Mouse (Mus musculus) adrenal gland, adult (tissue): ENCODE results near the gene Dleu7.

Experiments
- DNase-seq, 2 experiments: peaks; one replicate each; pipeline ENCODE4 v3.0.0; 2022 to 2023; ENCODE audit warnings: low spot score in 1 of 2; ENCODE audit not compliant: inconsistent age in 2 of 2

The Dleu7 gene

GRCm38 (mm10) chr14:62292488-62293339, at the start of gene Dleu7, which contains the start of gene Rnaseh2b:
TSS of gene Dleu7 (minus strand) at chr14:62293047.
TSS of gene Rnaseh2b (plus strand) at chr14:62292589.
- DNase-seq, result peak in 1 of 2 experiments; percentile 30

- no peak for DNase-seq
These were observed 49.2 kb upstream of the Dleu7 start for GRCm38 (mm10) chr14:62341887-62342642.

GRCm38 (mm10) chr14:62339196-62339595, 46.3 kb upstream of the Dleu7 start:
- DNase-seq, result no peak

GRCm38 (mm10) chr14:62333909-62334687, 41.3 kb upstream of the Dleu7 start:
- DNase-seq, result no peak

GRCm38 (mm10) chr14:62331866-62332619, 39.2 kb upstream of the Dleu7 start:
- peak; percentile 87 to 96 for DNase-seq

- DNase-seq, result no peak
These were observed 38.6 kb upstream of the Dleu7 start for GRCm38 (mm10) chr14:62331457-62331856.

GRCm38 (mm10) chr14:62329631-62330030, 36.8 kb upstream of the Dleu7 start:
- no peak for DNase-seq

GRCm38 (mm10) chr14:62328606-62329005, 35.8 kb upstream of the Dleu7 start:
- DNase-seq, result no peak

GRCm38 (mm10) chr14:62327171-62327570, 34.3 kb upstream of the Dleu7 start:
- no peak for DNase-seq

- DNase-seq, result no peak
These were observed 33.2 kb upstream of the Dleu7 start for GRCm38 (mm10) chr14:62326026-62326425.

- no peak for DNase-seq
These were observed 32.1 kb upstream of the Dleu7 start for GRCm38 (mm10) chr14:62324943-62325342.

GRCm38 (mm10) chr14:62323457-62323856, 30.6 kb upstream of the Dleu7 start:
- DNase-seq, result no peak

GRCm38 (mm10) chr14:62322581-62323344, 29.9 kb upstream of the Dleu7 start:
- DNase-seq, result no peak

- no peak for DNase-seq
These were observed 18.8 kb upstream of the Dleu7 start for GRCm38 (mm10) chr14:62311672-62312071.

GRCm38 (mm10) chr14:62309026-62309425, 16.2 kb upstream of the Dleu7 start:
- DNase-seq, result no peak

- no peak for DNase-seq
These were observed 14.7 kb upstream of the Dleu7 start for GRCm38 (mm10) chr14:62307555-62307954.

- DNase-seq, result no peak
These were observed 7.2 kb upstream of the Dleu7 start for GRCm38 (mm10) chr14:62300031-62300430.

- no peak for DNase-seq
These were observed 6.0 kb upstream of the Dleu7 start for GRCm38 (mm10) chr14:62298808-62299207.

GRCm38 (mm10) chr14:62292166-62292487, 720 bp downstream of the Dleu7 start:
- DNase-seq, result no peak

GRCm38 (mm10) chr14:62291406-62291987, 1.4 kb downstream of the Dleu7 start:
- no peak for DNase-seq
